Mouse (Mus musculus): ENCODE measurements at regions not wholly inside any gene's neighbourhood (a gene's known extent, or its start where the extent isn't known, plus 50 kb on each side); places are given as distances from the start of the nearest gene placed in this dataset.

DNA sequence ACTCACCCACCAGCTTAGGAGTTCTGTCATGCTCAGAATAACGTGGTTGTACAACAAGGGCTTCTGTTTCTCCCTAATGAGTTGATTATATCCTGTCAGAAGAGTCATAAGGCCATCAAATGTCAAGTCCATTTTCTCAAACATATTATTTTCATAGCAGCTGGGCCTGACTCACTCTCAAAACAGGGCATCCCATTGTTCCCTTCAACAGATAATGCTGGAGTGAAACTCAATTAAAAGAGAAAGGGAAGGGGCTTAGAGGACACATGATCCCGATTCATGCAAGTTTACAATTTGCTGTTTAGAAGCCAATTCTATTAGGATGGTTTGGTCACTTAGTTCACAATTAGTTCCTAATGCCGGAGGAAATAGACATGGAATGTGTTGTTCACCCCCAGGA is 444.5 kb downstream of the Gsdmc2 start (continued):
- TF ChIP-seq MAX (IDR thresholded peaks at IDR 0.05; ENCODE audit: low read length) = no peak

DNA sequence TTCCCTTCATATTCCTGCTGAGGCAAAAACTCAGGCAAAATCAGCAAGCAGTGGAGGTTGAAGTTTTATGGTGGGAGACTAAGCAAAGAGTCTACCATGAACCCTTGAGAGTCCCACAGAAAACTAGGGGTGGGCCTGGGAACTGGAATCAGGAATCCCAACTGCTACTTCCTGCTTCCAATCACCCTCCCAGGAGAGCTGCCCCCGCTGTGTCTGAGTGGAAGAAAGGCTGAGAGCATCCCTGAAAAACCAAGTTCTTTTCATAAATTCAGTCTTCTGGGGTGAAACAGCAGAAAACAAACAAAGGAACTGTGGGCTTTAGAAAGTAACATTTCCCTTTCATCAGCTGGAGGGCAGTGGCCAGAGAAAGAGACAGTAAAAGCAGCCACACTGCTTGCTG is 445.0 kb downstream of the Gsdmc2 start:
- Histone ChIP-seq H3K4me3 (ENCODE audit: control insufficient read depth in 1 of 2, insufficient read depth in 1 of 2, low read depth in 2 of 2, low read length in 2 of 2) (no peak overlapping the region), H3K36me3 (ENCODE audit: control insufficient read depth in 1 of 2, insufficient read depth in 2 of 2, low read length in 2 of 2) (no peaks in the 10 kb centered on the region), H3K9me3 (replicated peaks; ENCODE audit: insufficient read depth, low read length) (no peaks in the 10 kb centered on the region), H3K9ac (ENCODE audit: control insufficient read depth, low read depth, low read length, poor library complexity, severe bottlenecking) (no peak overlapping the region), H3K27me3 (ENCODE audit: control insufficient read depth in 1 of 2, insufficient read depth in 2 of 2, low read length in 2 of 2) (no peaks in the 10 kb centered on the region), H3K79me2 (ENCODE audit: control insufficient read depth, insufficient read depth, low read length, poor library complexity) (no peaks in the 10 kb centered on the region), H3K4me1 (ENCODE audit: control insufficient read depth in 1 of 2, insufficient read depth in 2 of 2, low read length in 2 of 2) (no peaks in the 10 kb centered on the region), H3K27ac (ENCODE audit: control insufficient read depth, low read depth, low read length) (no peak overlapping the region)
- TF ChIP-seq TAL1 (IDR thresholded peaks at IDR 0.05; ENCODE audit: low read length) (no peak), GABPA (IDR thresholded peaks at IDR 0.05; ENCODE audit: low read depth, low read length) (no peak), ZMIZ1 (IDR thresholded peaks at IDR 0.05; ENCODE audit: low read depth, low read length) (no peak), USF2 (IDR thresholded peaks at IDR 0.05; ENCODE audit: borderline replicate concordance in 1 of 2, insufficient read depth in 1 of 2, low read depth in 1 of 2, low read length in 2 of 2) (no peak), HCFC1 (IDR thresholded peaks at IDR 0.05; ENCODE audit: low read depth, low read length) (no peak), NRF1 (IDR thresholded peaks at IDR 0.05; ENCODE audit: insufficient read depth, low read depth, low read length, poor library complexity, severe bottlenecking) (no peak), UBTF (IDR thresholded peaks at IDR 0.05; ENCODE audit: borderline replicate concordance, insufficient read depth, low read depth, low read length) (no peak), POLR2AphosphoS5 (IDR thresholded peaks at IDR 0.05; ENCODE audit: borderline replicate concordance, low read depth, low read length) (no peak), POLR2AphosphoS2 (IDR thresholded peaks at IDR 0.05; ENCODE audit: low read length) (no peak), SIN3A (IDR thresholded peaks at IDR 0.05; ENCODE audit: low read length) (no peak), MXI1 (IDR thresholded peaks at IDR 0.05; ENCODE audit: low read depth, low read length) (no peak), MAFK (IDR thresholded peaks at IDR 0.05; ENCODE audit: borderline replicate concordance, low read depth, low read length) (no peak), TCF12 (IDR thresholded peaks at IDR 0.05; ENCODE audit: low read depth, low read length) (no peak), MYB (IDR thresholded peaks at IDR 0.05; ENCODE audit: low read depth, low read length) (no peak), MAZ (IDR thresholded peaks at IDR 0.05; ENCODE audit: low read depth, low read length) (no peak), E2F4 (IDR thresholded peaks at IDR 0.05; ENCODE audit: borderline replicate concordance, low read depth, low read length) (no peak), ZC3H11A (IDR thresholded peaks at IDR 0.05; ENCODE audit: low read depth, low read length) (no peak)
- no peak for DNase-seq (ENCODE audit: low read depth, low spot score)

DNA sequence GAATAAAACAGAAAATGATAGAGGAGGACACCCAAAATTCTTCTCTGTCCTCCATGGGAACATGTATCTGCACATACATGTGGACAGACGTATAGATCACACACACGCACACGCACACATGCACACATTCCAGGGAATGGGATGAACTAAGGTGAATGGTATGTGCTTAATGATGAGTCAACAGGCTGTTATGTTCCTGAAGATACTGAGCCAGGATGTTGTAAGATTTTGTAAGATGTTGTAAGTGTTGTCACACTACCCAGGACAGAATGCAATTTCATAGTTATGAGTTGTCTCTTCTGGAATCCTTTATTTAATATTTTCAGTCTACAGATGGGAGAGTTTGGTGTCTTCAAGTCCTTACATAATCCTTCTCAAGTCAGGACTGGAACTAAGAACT is 447.5 kb downstream of the Gsdmc2 start:
- H3K4me1 ChIP-seq (ENCODE audit: control insufficient read depth in 1 of 2, insufficient read depth in 2 of 2, low read length in 2 of 2) = no peaks in the 10 kb centered on the region
- no peaks in the 10 kb centered on the region for H3K27me3 ChIP-seq (ENCODE audit: control insufficient read depth in 1 of 2, insufficient read depth in 2 of 2, low read length in 2 of 2)
- no peak overlapping the region for H3K9ac ChIP-seq (ENCODE audit: control insufficient read depth, low read depth, low read length, poor library complexity, severe bottlenecking)
- H3K27ac ChIP-seq (ENCODE audit: control insufficient read depth, low read depth, low read length) = no peak overlapping the region
- no peaks in the 10 kb centered on the region for H3K36me3 ChIP-seq (ENCODE audit: control insufficient read depth in 1 of 2, insufficient read depth in 2 of 2, low read length in 2 of 2)
- no peaks in the 10 kb centered on the region for H3K9me3 ChIP-seq (replicated peaks; ENCODE audit: insufficient read depth, low read length)
- H3K79me2 ChIP-seq (ENCODE audit: control insufficient read depth, insufficient read depth, low read length, poor library complexity) = no peaks in the 10 kb centered on the region
- TF ChIP-seq E2F4 (IDR thresholded peaks at IDR 0.05; ENCODE audit: borderline replicate concordance, low read depth, low read length) (no peak), SIN3A (IDR thresholded peaks at IDR 0.05; ENCODE audit: low read length) (no peak), BHLHE40 (IDR thresholded peaks at IDR 0.05; ENCODE audit: borderline replicate concordance, low read depth, low read length) (no peak)
- no peak for DNase-seq (ENCODE audit: low read depth, low spot score)
- no peak overlapping the region for H3K4me3 ChIP-seq (ENCODE audit: control insufficient read depth in 1 of 2, insufficient read depth in 1 of 2, low read depth in 2 of 2, low read length in 2 of 2)
